Mouse (Mus musculus): ENCODE measurements at regions not wholly inside any gene's neighbourhood (a gene's known extent, or its start where the extent isn't known, plus 50 kb on each side); places are given as distances from the start of the nearest gene placed in this dataset.

DNA sequence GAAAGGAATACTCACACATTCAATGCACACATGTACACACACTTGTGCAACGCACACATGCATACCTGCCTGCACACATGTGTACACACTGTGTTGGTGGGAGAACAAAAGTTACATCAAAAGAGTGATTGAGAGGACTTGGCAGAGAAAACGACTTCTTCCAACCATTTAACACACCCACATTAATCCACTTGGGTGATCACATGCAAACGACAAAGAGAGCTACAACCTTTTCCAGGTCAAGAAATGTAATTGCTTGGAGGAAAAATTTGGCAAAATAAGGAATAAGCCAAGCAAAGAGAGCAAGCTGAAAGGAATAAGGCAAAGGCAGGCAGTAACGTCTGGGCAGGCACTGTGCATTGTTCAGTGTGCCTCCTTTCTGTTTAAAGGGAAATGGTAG is 67.3 kb downstream of the C1d start:
- DNase-seq (ENCODE audit: low read depth, low spot score) = no peak

- DNase-seq (ENCODE audit: low read depth, low spot score) = no peak
Measured at GRCm38 (mm10) chr11:17325731-17326646, 68.6 kb downstream of the C1d start.

- no peak for DNase-seq (ENCODE audit: low read depth, low spot score)
Measured at GRCm38 (mm10) chr11:17326695-17327094, 69.3 kb downstream of the C1d start.

GRCm38 (mm10) chr11:17351476-17351875 is 94.1 kb downstream of the C1d start:
- DNase-seq (ENCODE audit: low read depth, low spot score) = no peak

DNA sequence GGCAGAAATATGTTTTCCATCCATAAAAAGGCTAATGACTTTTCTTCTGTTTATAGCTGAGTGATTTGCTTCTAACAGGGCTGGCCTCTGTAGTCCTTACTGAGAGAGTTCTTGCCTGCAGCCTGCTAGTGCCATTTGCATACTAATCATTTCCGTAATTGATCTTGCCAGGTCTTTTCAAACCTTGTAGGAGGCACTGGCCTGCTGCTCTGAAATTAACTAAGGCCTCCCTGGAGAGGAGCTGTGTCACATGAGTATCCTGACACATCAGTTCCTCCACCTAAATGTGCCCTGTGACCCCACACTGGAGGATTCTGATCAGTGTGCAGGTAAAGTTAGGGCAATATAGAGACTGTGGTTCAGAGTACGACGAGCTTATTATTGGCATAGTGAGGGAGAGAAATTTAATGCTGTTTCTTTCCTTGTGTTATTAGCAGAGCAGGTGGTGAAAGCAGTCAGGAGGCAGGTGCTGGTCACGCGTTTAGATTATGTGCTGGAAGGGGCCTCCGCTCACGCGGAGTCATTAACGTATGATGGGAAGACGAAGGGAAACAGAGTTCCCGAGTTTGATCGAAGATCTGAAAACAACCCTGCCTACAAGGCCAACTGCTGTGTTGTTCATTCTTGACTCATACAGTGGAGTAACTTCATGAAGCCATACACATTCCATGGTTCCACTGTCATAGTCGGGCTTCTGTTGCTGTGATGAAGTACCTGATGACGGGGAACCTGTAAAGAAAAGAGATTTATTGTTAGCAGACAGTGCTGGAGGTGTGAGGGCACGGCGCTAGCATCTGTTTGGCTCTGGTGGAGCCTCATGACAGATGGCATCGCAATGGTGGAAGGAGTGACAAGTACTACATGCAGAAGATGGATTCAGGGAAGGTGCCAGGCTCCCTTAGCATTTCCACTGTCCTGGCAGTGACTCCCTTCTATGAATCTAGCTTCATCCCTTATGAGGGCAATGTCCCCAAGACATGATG is 95.1 kb downstream of the C1d start:
- peak; percentile 12 for DNase-seq (ENCODE audit: low read depth, low spot score)

DNA sequence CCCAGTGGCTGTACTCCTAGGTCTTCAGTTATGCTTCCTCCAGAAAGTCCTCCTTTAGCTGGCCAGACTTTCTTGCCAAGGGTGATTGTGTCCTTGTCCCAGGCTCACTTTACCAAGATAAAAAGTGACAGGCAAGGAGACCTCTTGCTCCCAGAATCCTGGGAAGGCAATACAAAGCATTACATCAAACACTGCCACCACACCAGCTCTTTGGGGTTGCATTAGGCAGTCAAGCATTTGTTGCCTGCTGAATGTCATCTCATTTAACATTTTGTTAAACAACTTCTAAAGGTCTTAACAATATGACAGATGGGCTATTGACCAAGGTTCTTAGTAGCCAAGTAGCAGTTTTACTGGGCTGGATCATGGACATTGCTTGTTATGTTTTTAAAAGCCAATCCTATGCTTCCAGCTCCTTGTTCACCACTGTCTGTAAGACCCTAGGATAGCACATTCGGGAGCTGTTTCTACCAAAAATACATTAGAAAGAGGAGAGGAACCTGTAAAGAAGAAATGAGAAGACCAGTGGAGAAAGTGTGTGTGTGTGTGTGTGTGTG is 102.4 kb downstream of the C1d start:
- DNase-seq (ENCODE audit: low read depth, low spot score) = no peak

DNA sequence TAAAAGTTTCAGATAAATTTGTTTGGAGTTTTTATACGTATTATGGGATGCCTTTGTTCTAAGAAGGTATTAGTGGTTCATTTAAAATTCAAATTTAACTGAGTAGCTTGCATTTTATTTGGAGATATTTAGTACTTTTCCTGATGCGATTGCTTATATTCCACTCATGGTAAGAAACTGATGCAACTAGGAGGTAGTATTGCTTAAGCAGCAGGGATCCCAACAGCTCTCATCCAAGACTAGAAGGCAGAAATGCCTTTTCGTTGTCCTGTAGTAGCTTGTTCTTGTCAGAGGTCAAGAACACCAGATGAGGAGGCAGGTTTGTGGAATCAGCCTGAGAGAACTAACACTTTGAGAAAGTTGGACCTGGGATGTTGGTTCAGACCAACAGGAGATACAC is 120.5 kb downstream of the C1d start:
- DNase-seq (ENCODE audit: low read depth, low spot score) = no peak

GRCm38 (mm10) chr11:17386756-17387155 is 129.4 kb downstream of the C1d start:
- no peak for DNase-seq (ENCODE audit: low read depth, low spot score)

DNA sequence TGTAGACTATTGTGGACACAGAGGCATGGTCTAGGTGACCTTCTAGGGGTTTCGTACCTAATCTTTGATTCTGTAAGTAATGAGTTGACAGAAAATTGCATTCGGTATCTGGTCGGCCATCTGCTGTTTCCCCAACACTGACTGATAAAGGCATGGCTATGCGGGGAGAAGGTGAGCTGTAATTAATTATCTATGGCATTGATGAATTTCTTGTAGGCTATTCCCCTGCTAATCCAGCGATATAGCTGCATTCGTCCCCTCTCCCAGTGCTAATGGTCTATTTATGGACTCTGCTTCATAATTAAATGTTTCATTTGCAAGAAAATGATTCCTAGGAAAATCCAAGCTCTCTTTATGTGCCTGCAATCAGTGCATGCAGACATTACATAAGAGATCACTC is 136.5 kb downstream of the C1d start:
- no peak for DNase-seq (ENCODE audit: low read depth, low spot score)

- DNase-seq (ENCODE audit: low read depth, low spot score) = no peak
Measured at GRCm38 (mm10) chr11:17414531-17414930, 157.2 kb downstream of the C1d start.

DNA sequence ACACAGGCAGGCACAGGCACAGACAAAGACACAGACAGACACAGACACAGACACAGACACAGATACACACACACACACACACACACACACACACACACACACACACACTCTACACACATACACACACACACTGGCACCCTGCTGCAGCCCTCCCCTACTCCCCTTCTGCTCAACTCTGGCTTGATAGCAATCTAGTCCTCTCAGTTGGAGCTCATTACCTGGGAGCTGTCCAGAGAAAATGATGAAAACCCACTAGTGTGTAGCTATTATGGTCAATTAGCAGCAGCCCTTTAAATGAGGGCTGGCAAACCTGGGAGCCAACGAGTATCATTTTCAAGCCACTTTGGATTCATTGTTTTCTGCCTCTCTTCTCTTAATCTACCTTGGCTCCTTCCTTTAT is 157.8 kb downstream of the C1d start:
- DNase-seq (ENCODE audit: low read depth, low spot score) = no peak

DNA sequence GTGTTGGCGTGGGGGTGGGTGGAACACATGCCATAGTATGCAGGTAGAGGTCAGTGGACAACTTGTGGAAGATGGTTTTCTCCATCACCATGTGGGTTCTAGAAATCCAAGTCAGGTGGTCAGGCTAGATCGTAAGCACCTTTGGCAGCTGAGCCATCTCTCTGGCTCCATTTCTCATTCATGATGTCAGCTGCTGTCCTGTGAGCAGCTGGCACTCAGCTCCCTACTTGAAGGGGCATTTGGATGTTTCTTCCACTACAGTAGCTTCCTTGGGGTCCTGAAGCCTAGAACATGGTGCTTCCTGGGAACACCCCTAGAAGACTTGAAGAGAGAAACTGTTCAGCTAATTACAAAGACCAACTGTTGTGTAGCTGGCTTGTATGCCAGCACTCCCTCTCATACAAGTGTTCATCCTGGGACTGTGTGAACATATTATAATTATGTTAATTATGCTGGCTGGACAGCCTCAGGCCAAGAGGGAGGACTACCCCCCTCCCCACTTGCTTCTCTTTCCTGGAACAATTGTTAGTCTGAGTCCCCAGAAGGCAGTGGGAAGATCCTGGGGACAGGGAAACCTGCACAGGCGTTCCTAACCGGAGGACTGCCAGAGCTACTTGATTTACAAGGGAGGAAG is 160.4 kb downstream of the C1d start:
- no peak for DNase-seq (ENCODE audit: low read depth, low spot score)

DNA sequence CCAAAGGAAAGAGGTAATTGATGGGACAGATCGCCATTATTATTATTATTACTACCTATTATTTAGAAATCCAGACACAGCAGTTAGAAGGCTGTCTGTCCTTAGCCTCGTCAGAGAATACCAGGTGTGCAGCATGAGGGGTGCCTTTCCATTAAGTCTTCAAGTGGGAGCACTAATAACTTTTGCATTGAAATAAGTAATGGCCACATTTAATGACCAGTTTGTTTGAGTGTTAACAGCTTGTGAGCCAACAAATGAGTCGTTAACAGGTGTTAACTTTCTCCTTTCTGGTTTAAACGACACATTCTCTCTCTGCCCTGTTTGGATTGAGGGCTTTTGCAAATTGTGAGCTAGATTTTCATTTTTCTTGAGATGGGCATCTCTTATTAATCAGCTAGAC is 184.8 kb downstream of the C1d start:
- DNase-seq (ENCODE audit: low read depth, low spot score) = no peak

DNA sequence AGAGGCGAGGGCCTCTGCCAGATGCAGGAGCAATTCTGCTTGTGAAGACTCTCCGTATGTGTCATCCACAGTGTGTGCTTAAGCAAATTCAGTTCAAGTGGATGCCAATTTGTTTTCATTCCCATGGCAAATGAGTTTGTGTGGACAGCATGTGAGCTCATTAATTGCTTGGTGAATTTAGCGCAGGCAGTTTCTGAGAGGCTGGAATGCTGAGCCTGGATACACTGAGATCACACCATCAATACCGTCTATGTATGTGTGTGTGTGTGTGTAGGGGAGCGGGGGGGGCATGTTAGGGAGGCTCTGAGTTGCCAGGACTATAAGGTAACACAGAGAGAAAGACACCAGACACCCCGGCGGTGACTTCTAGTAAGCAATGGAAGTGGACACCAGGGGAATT is 191.9 kb downstream of the C1d start:
- DNase-seq (ENCODE audit: low read depth, low spot score) = no peak

DNA sequence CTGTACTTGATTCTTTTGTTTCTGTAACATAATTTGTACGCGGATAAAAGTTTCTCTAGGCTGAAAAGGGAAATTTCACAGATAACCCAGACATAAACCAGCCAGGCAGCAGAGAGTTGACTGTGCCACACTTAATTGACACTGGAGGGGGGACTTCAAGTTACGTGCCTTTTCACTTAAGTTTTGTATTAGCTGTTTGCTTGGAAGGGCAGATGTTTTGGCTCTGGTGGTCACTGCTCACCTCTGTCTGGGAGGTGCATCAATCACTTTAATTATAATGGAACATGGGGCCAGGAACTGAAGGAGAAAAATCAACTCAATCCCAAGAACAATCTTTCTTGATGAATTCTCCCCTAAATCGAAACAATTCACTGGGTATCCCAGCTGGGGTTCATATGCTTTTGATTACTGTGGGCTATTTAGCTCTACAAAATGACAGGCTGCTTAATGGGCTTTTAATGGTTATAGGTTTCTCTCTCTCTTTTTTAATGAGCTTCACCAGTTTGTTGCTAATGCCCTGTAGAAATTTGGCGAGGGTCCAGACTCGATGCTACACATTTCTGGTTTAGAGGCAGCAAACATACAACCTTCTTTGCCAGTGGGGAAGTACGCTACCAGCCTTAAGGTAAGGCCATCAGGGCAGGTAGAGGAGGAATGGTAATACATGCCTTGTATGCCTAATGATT is 193.1 kb downstream of the C1d start:
- no peak for DNase-seq (ENCODE audit: low read depth, low spot score)

DNA sequence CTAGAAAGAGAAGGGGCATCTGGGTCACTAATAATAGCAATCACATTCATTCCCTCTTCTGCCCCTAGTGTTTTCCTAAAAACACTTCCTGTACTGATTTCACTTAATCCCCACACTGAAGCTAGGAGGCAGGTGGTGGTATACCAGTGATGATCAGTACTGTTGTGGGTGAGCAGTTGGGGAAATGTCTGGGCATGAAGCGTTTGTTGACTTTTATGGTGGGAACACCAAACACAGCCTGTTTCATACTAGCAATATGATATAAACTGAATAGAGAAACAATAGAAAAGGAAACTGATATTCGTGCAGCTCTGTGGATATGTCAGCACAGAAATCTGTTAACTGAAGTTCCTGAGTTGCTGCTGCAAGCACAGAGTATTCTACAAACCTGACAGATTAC is 194.1 kb downstream of the C1d start:
- DNase-seq (ENCODE audit: low read depth, low spot score) = no peak

GRCm38 (mm10) chr11:17453530-17453929 is 196.2 kb downstream of the C1d start:
- DNase-seq (ENCODE audit: low read depth, low spot score) = no peak

- no peak for DNase-seq (ENCODE audit: low read depth, low spot score)
Measured at GRCm38 (mm10) chr11:17458946-17459345, 201.6 kb downstream of the C1d start.

- DNase-seq (ENCODE audit: low read depth, low spot score) = peak; percentile 72
Measured at GRCm38 (mm10) chr11:17460024-17460919, 202.9 kb downstream of the C1d start.

GRCm38 (mm10) chr11:17460920-17461279 is 203.5 kb downstream of the C1d start:
- DNase-seq (ENCODE audit: low read depth, low spot score) = peak; percentile 83

Measured in R1 (cell line).